ENCODE assay signal across 8 mouse cellular contexts in the genomic region with DNA sequence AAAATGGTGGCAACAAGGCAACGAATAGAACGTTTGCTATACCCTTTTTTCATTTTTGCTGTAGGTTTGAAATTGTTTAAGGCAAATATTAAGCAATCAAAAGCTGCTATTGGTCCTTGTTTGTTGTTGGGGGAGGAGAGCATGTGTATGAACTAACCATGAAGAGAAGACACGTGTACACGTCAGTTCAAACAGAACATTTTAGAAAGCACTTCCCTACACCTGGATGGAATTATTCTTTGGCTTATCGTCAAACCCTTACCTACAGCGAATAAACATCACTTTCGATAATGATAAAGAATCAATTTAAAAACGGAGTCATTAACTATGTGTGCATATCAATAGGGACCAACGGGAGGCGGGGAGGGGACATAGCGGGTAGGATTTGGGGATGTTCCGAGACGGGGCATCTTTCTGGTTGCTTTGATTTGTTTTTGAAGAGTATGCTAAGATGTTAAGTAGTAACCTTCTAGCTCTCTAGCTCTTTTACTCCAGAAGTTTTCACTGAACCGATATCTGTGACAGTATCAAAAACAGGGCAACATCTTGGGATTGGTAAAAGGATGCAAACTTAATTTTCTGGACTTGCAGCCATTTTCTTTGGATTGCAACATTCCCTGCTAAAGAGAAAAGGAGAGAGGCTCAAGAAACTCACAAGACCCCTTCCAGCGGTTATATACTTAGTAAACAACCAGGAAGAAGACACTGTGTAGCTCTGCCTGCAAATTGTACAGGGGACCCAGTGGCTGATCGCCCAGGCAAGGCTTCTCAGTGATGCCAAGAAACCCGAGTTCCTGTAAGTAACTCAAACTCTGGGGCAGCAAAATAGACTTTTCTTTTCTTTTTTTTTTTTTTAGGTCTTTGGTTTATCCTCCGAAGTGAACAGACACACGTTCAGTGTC. TPM values are rescaled to one million over a fixed set of nuclear protein-coding genes. Genes with fewer than 3 reads are reported as not detected.
DNase-seq lines count a peak whose midpoint lies in the region; ATAC-seq and TF ChIP-seq lines count a peak whose summit lies in the region.

No protein-coding gene starts in this region.

- peaks cover 37% of the 10 kb centered on the region for H3K4me1 ChIP-seq in megakaryocyte, embryonic 14.5 days
- H3K4me1 ChIP-seq in cortical plate, adult 2 months (ENCODE audit: control insufficient read depth, insufficient read depth, low read length) = no peaks in the 10 kb centered on the region
- no peaks in the 10 kb centered on the region for H3K4me1 ChIP-seq in hindbrain, embryonic 11.5 days (replicated peaks; ENCODE audit: control insufficient read depth, insufficient read depth, low read length)
- H3K4me1 ChIP-seq in liver, embryonic 16.5 days (ENCODE audit: control insufficient read depth, low read depth, low read length) = peaks cover 4% of the 10 kb centered on the region; the same call in 1 of the 2 replicates

- DNase-seq in hindbrain, embryonic 11.5 days (ENCODE audit: low spot score) = peak; percentile 33
- no peak for DNase-seq in yolk sac, embryonic 10.5 days (ENCODE audit: low spot score)
- DNase-seq in left cerebral cortex, adult 9 months (ENCODE audit: low spot score in 2 of 2) = no peak

- peak overlapping the region; percentile 68 for H3K4me2 ChIP-seq in hindbrain, embryonic 11.5 days (replicated peaks; ENCODE audit: low read depth, low read length)
- peak overlapping the region; percentile 95 for H3K4me2 ChIP-seq in liver, embryonic 16.5 days (ENCODE audit: low read depth, low read length)

- peak overlapping the region; percentile 98 for H3K4me3 ChIP-seq in megakaryocyte, embryonic 14.5 days (replicated peaks)
- H3K4me3 ChIP-seq in cortical plate, adult 2 months (ENCODE audit: insufficient read depth, low read length) = peak overlapping the region; percentile 61
- H3K4me3 ChIP-seq in hindbrain, embryonic 11.5 days (ENCODE audit: low read depth, low read length) = peak overlapping the region; percentile 47
- peak overlapping the region; percentile 75 for H3K4me3 ChIP-seq in liver, embryonic 16.5 days (ENCODE audit: low read depth, low read length)

- WGBS in hindbrain, embryonic 11.5 days = under 1% methylated on average over 19 of the region's 19 CpGs
- WGBS in liver, embryonic 16.5 days (ENCODE audit: insufficient replicate concordance) = under 1% methylated on average over 19 of the region's 19 CpGs

- H3K9ac ChIP-seq in hindbrain, embryonic 11.5 days (ENCODE audit: low read depth, low read length) = peak overlapping the region; percentile 38
- H3K9ac ChIP-seq in liver, embryonic 16.5 days (ENCODE audit: low read depth, low read length) = peak overlapping the region; percentile 71

- no peak for TF ChIP-seq POLR2A in cortical plate, adult 2 months (IDR thresholded peaks at IDR 0.05; ENCODE audit: extremely low read depth, insufficient read depth, low read length)

- no peak overlapping the region for H3K27ac ChIP-seq in cortical plate, adult 2 months (ENCODE audit: insufficient read depth, low read length)
- no peak overlapping the region for H3K27ac ChIP-seq in hindbrain, embryonic 11.5 days (ENCODE audit: low read depth, low read length)
- peak overlapping the region; percentile 89 for H3K27ac ChIP-seq in liver, embryonic 16.5 days (ENCODE audit: low read length)

- no peak for ATAC-seq in megakaryocyte, adult 5-6 weeks (ENCODE audit: poor library complexity, severe bottlenecking)
- no peak for ATAC-seq in hindbrain, embryonic 11.5 days (ENCODE audit: low FRiP score)
- ATAC-seq in liver, embryonic 16.5 days (ENCODE audit: low read depth) = no peak
- no peak for ATAC-seq in activated CD4-positive, CD25-positive, alpha-beta regulatory T cell, adult 4 months

- H3K36me3 ChIP-seq in megakaryocyte, embryonic 14.5 days (replicated peaks; ENCODE audit: low read length) = no peaks in the 10 kb centered on the region
- no peaks in the 10 kb centered on the region for H3K36me3 ChIP-seq in hindbrain, embryonic 11.5 days (ENCODE audit: control insufficient read depth, insufficient read depth, low read length)
- H3K36me3 ChIP-seq in liver, embryonic 16.5 days (ENCODE audit: control insufficient read depth, insufficient read depth) = no peaks in the 10 kb centered on the region

- H3K27me3 ChIP-seq in megakaryocyte, embryonic 14.5 days (replicated peaks) = no peaks in the 10 kb centered on the region
- H3K27me3 ChIP-seq in hindbrain, embryonic 11.5 days (ENCODE audit: control insufficient read depth, insufficient read depth, low read length) = no peaks in the 10 kb centered on the region
- H3K27me3 ChIP-seq in liver, embryonic 16.5 days (ENCODE audit: control insufficient read depth, insufficient read depth, low read depth, low read length) = no peaks in the 10 kb centered on the region

- no peak for TF ChIP-seq CTCF in cortical plate, adult 2 months (IDR thresholded peaks at IDR 0.05; ENCODE audit: extremely low read depth, insufficient read depth, low read length)

- H3K9me3 ChIP-seq in megakaryocyte, embryonic 14.5 days = no peaks in the 10 kb centered on the region; the same call in 1 of the 2 replicates
- no peaks in the 10 kb centered on the region for H3K9me3 ChIP-seq in hindbrain, embryonic 11.5 days (ENCODE audit: control insufficient read depth, low read length)
- H3K9me3 ChIP-seq in liver, embryonic 16.5 days (replicated peaks; ENCODE audit: control insufficient read depth, low read length) = no peaks in the 10 kb centered on the region

RNA-seq across cellular contexts. Expression of a gene that starts 22.5 kb away (rescaled TPM):
- polyA plus RNA-seq in megakaryocyte, embryonic 14.5 days (2012; ENCODE audit: insufficient read depth, low replicate concordance) = 21.2 and 30.0 TPM in 2 replicates
- not detected in 2 replicates for total RNA-seq in megakaryocyte, adult 5-6 weeks (2015)
- not detected in 2 replicates for total RNA-seq in megakaryocyte, adult 5-6 weeks (2017)
- 1.4 and 1.5 TPM in 2 replicates for polyA plus RNA-seq in cortical plate, adult 2 months (2012; rRNA removed)
- 1.5 and 1.6 TPM in 2 replicates for polyA plus RNA-seq in hindbrain, embryonic 11.5 days (2014; fragmentation: Nextera tagmentation; extraction: Ambion mirVana)
- 9.2 and 12.0 TPM in 2 replicates for polyA plus RNA-seq in liver, embryonic 16.5 days (2015; fragmentation: Nextera tagmentation; extraction: Ambion mirVana)
- not detected for polyA plus RNA-seq in activated CD4-positive, CD25-positive, alpha-beta regulatory T cell, adult 4 months (2017; shearing (Covaris generic))

RNA-seq across cellular contexts. Expression of a gene that starts 50.3 kb away (rescaled TPM):
- not detected in 2 replicates for polyA plus RNA-seq in megakaryocyte, embryonic 14.5 days (2012; ENCODE audit: insufficient read depth, low replicate concordance)
- not detected in 2 replicates for total RNA-seq in megakaryocyte, adult 5-6 weeks (2015)
- total RNA-seq in megakaryocyte, adult 5-6 weeks (2017) = not detected in 2 replicates
- polyA plus RNA-seq in cortical plate, adult 2 months (2012; rRNA removed) = not detected in 2 replicates
- polyA plus RNA-seq in hindbrain, embryonic 11.5 days (2014; fragmentation: Nextera tagmentation; extraction: Ambion mirVana) = not detected in 2 replicates
- not detected in 2 replicates for polyA plus RNA-seq in liver, embryonic 16.5 days (2015; fragmentation: Nextera tagmentation; extraction: Ambion mirVana)
- under 1 TPM in 1 of 2 experiments, not detected in 1; 0.32 TPM for polyA plus RNA-seq in activated CD4-positive, CD25-positive, alpha-beta regulatory T cell, adult 4 months (2017; shearing (Covaris generic))

RNA-seq across cellular contexts. Expression of a gene that starts 55.3 kb away (rescaled TPM):
- 4.1 and 22.7 TPM in 2 replicates for polyA plus RNA-seq in megakaryocyte, embryonic 14.5 days (2012; ENCODE audit: insufficient read depth, low replicate concordance)
- 411 and 437 TPM in 2 replicates for total RNA-seq in megakaryocyte, adult 5-6 weeks (2015)
- total RNA-seq in megakaryocyte, adult 5-6 weeks (2017) = 356 and 357 TPM in 2 replicates
- polyA plus RNA-seq in cortical plate, adult 2 months (2012; rRNA removed) = 31.4 and 38.5 TPM in 2 replicates
- 48.9 and 53.4 TPM in 2 replicates for polyA plus RNA-seq in hindbrain, embryonic 11.5 days (2014; fragmentation: Nextera tagmentation; extraction: Ambion mirVana)
- 49.3 and 51.2 TPM in 2 replicates for polyA plus RNA-seq in liver, embryonic 16.5 days (2015; fragmentation: Nextera tagmentation; extraction: Ambion mirVana)
- polyA plus RNA-seq in activated CD4-positive, CD25-positive, alpha-beta regulatory T cell, adult 4 months (2017; shearing (Covaris generic)) = 100 to 1,000 TPM; 276 to 326 TPM

Comparison
In these comparisons a context has a peak if more than half of its experiments do, and no peak if none do; other contexts are left out.
1. H3K4me3 ChIP-seq: peak in every context shown above with its lines; median percentile 98 in megakaryocyte, embryonic 14.5 days; 75 in liver, embryonic 16.5 days; 61 in cortical plate, adult 2 months; 47 in hindbrain, embryonic 11.5 days.